Mouse (Mus musculus) limb, embryonic 10.5 days (tissue): ENCODE data around the gene Tnrc18. TPM values are rescaled to one million over a fixed set of nuclear protein-coding genes. Genes with fewer than 3 reads are reported as not detected.

ENCODE experiments used
- DNase-seq: peaks from one replicate; pipeline ENCODE4 v3.0.0-alpha.2; 2017; ENCODE audit warnings: low spot score
- H3K27ac ChIP-seq: fragments of 300-500 bp; sonication (generic); 2 replicates; pipeline ENCODE4 v1.5.1; 2016; ENCODE audit warnings: mild to moderate bottlenecking
- H3K27me3 ChIP-seq: fragments of 300-500 bp; sonication (generic); 2 replicates; pipeline ENCODE4 v1.6.1; 2016; ENCODE audit warnings: low read depth, mild to moderate bottlenecking; ENCODE audit not compliant: poor library complexity, severe bottlenecking
- H3K36me3 ChIP-seq: fragments of 300-500 bp; sonication (generic); 2 replicates; pipeline ENCODE4 v1.6.1; 2016; ENCODE audit warnings: mild to moderate bottlenecking, moderate library complexity
- H3K4me1 ChIP-seq: fragments of 300-500 bp; sonication (generic); 2 replicates; pipeline ENCODE4 v1.6.1; 2016
- H3K4me3 ChIP-seq: fragments of 300-500 bp; sonication (generic); 2 replicates; pipeline ENCODE4 v1.5.1; 2016; ENCODE audit warnings: mild to moderate bottlenecking, moderate library complexity
- H3K9me3 ChIP-seq: fragments of 300-500 bp; sonication (generic); replicated peaks from 2 replicates; pipeline ENCODE4 v1.6.1; 2016; ENCODE audit warnings: mild to moderate bottlenecking
- WGBS: fragments of 180-500 bp; shearing (Covaris S2); methylation state at CpG from one replicate; pipeline ENCODE4 v1.1.7; 2016; 5-methylcytosine and 5-hydroxymethylcytosine counted together
- polyA plus RNA-seq: library from polyadenylated mRNA; unstranded; fragments of >200 nt; fragmentation: Nextera tagmentation; extraction: Ambion mirVana; gene quantifications from 2 replicates; pipeline ENCODE4 v1.2.1, GENCODE M21; 2016

The Tnrc18 gene
- polyA plus RNA-seq, 1 experiment from 2014 or later = 39.0 TPM

DNA sequence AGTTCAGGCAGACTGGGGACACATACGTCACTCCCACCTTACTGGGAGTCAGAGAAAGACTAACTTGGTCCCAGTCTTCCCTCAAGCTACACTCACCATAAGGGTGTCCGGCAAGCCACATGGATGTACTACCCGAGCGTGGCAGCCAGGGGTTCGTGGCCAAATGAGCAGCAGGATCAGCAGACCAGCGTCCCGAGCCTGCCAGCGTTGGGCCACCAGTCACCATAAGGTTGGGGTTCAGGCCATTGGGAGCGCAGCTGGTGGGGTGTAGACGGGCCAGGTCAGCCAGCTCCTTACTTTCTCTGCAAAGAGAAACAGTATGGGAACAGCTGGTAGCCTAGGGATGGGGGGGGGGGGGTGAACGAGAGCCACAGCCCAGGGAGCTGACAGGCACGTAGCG is 41.4 kb downstream of the Tnrc18 start:
- 92% methylated on average over 12 of the region's 13 CpGs for WGBS
- Histone ChIP-seq H3K27ac (no peak overlapping the region), H3K4me1 (0 out of 2 replicates have a peak, but pooled peaks cover 6% of the 10 kb centered on the region), H3K36me3 (peaks cover 98% of the 10 kb centered on the region), H3K4me3 (no peak overlapping the region), H3K27me3 (no peaks in the 10 kb centered on the region), H3K9me3 (no peaks in the 10 kb centered on the region)
- DNase-seq = no peak

DNA sequence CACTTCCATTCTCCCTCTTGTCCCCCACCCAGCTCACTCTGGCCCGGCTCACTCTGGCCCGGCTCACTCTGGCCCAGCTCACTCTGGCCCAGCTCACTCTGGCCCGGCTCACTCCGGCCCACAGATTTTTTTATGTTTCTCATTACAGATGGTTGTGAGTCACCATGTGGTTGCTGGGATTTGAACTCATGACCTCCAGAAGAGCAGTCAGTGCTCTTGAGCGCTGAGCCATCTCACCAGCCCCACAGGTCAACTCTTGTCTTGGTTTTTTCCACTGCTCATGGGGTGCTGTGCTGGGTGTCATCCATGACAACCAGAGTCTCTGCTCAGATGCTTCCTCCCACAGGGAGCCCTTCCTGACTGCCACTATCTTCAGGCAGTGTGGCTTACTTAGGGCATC is 42.7 kb downstream of the Tnrc18 start:
- WGBS = 91% methylated on average over 5 of the region's 5 CpGs
- no peak for DNase-seq
- Histone ChIP-seq H3K4me3 (no peak overlapping the region), H3K27ac (no peak overlapping the region), H3K9me3 (no peaks in the 10 kb centered on the region), H3K27me3 (no peaks in the 10 kb centered on the region), H3K4me1 (0 out of 2 replicates have a peak, but pooled peaks cover 6% of the 10 kb centered on the region), H3K36me3 (peaks cover 98% of the 10 kb centered on the region)

DNA sequence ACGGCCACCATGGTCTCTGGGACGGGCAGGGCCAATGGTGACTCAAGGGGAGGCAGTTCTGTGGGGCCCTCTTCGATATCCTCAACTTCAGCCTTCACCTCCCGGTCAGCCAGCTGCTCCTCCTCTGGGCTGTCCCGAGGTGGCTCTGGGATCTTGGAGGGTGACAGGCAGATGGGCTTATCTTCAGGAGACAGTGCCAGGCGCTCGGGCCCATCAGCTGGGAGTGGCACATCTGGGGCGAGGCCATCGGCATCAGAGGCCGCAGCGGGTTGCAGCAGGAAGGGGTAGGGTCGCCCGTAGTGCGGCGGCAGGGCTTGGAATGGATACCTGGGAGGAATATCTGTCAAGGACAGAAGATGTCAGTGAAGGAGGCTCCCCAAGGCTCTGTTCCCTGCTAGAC is 45.5 kb downstream of the Tnrc18 start:
- H3K4me1 ChIP-seq = peaks cover 12% of the 10 kb centered on the region
- WGBS = 96% methylated on average over 15 of the region's 15 CpGs
- H3K4me3 ChIP-seq = no peak overlapping the region
- H3K27me3 ChIP-seq = no peaks in the 10 kb centered on the region
- DNase-seq = no peak
- H3K9me3 ChIP-seq = no peaks in the 10 kb centered on the region
- H3K36me3 ChIP-seq = peaks cover 98% of the 10 kb centered on the region
- no peak overlapping the region for H3K27ac ChIP-seq

DNA sequence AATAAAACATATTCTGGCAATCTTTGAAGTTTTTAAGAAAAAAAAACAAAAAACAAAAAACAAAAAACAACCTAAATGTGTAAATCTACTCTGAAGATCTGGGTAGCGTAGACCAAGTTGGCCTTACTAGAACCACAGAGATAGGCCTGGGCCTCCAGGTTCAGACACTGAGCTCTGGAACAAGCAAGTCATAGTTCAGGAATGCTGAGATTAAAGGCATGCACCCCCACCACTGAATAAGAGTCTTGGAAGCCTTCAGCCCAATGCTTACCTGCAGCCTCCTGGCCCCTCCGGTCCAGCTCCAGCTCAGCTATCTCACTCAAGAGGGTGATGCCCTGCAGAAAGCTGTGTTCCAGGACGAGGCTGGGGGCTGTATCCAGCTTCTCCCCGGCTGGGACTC is 46.4 kb downstream of the Tnrc18 start:
- no peak overlapping the region for H3K4me3 ChIP-seq

DNA sequence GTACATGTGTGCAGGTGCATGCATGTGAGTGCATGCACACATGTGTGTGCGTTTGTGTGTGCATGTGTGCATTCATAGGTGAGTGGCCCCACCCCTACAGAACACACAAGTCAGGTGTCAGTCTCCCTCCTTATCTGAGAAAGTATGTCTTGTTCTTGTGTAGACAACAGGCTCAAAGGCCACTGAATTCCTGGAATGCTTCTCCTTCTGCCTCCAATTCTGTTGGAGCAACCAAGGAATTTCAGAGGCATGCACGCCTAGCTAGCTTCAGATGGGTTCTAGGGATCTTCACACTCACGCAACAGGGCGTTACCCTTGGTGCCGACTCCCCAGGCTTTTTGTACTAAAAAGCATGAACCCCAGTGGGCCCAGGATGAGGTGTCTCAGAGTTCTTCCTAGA is 47.8 kb downstream of the Tnrc18 start:
- Histone ChIP-seq H3K4me1 (peaks cover 13% of the 10 kb centered on the region), H3K4me3 (no peak overlapping the region), H3K27ac (no peak overlapping the region)

More for the DNA sequence above, 46.4 kb downstream of the Tnrc18 start:
- Histone ChIP-seq H3K9me3 (no peaks in the 10 kb centered on the region), H3K27ac (no peak overlapping the region), H3K27me3 (no peaks in the 10 kb centered on the region), H3K4me1 (peaks cover 12% of the 10 kb centered on the region), H3K36me3 (peaks cover 98% of the 10 kb centered on the region)
- DNase-seq = no peak
- WGBS = 92% methylated on average over 4 of the region's 4 CpGs

DNA sequence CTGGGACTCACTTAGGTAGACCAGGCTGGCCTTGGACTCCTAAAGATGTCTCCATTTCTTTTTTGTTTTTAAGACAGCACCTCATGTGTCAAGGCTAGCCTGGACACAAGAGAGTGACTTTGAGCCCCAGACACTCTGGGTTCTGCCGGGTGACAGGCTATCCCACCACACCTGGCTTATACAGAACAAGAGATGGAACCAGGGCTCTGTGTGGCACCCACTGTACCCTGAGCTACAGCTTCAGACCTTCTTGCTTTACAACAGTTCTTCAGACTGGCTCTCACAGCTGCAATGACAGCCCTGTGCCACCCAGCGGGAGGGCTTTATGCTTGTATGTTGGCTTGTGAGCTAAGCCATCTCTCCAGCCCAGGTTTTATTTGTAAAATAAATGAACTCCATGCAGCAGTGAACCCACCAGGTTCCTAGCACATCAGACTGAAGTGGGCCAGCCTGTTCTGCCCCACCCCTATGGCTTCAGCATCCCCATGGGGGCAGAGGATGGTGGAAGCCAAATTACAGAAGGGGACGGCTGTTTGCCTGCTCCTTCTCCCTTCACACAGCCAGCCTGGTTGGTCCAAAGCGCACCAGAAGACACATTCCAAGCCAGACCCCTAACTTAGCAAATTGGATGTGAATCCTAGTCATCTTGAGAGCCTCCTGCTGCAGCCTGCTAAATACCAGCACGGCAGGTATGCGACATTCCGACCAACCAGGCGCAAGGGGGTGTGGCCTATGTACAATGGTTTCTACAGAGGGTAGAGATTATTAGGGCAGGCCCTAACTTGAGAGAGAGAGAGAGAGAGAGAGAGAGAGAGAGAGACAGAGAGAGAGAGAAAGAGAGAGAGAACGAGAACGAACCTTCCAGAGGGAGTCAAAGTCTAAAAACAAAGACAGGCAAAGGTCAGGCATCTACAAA is 48.9 kb downstream of the Tnrc18 start:
- Histone ChIP-seq H3K27me3 (no peaks in the 10 kb centered on the region), H3K36me3 (peaks cover 98% of the 10 kb centered on the region), H3K4me1 (peaks cover 15% of the 10 kb centered on the region), H3K9me3 (no peaks in the 10 kb centered on the region), H3K27ac (no peak overlapping the region), H3K4me3 (0 out of 2 replicates have a peak overlapping the region, but pooled peaks have one; percentile 1)
- 54% methylated on average over 10 of the region's 10 CpGs for WGBS
- no peak for DNase-seq

More for the DNA sequence above, 47.8 kb downstream of the Tnrc18 start:
- H3K27me3 ChIP-seq = no peaks in the 10 kb centered on the region
- peaks cover 98% of the 10 kb centered on the region for H3K36me3 ChIP-seq
- no peaks in the 10 kb centered on the region for H3K9me3 ChIP-seq
- WGBS = 84% methylated on average over 5 of the region's 5 CpGs
- no peak for DNase-seq

DNA sequence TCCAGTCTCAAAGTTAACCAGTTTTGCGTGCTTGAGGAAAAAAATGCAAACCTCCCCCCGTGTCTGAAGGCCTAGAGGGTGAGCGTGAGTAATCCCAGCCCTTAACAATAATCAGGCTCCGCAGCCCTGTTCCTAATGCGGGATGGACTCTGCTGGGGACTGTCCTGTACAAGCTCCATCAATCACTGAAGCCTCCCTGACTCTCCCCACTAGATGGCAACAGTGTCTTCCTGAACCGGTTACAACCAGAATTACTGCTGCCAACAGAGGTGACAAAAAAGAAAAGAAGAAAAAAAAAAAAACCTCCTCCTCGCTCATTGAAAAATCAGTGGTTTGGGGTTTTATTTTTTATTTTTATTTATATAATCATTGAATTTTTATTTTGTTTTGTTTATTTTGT is 49.5 kb downstream of the Tnrc18 start:
- DNase-seq = no peak
- Histone ChIP-seq H3K4me3 (no peak overlapping the region), H3K36me3 (peaks cover 98% of the 10 kb centered on the region), H3K4me1 (peaks cover 15% of the 10 kb centered on the region), H3K27me3 (no peaks in the 10 kb centered on the region), H3K9me3 (no peaks in the 10 kb centered on the region), H3K27ac (no peak overlapping the region)
- WGBS = 24% methylated on average over 7 of the region's 7 CpGs

DNA sequence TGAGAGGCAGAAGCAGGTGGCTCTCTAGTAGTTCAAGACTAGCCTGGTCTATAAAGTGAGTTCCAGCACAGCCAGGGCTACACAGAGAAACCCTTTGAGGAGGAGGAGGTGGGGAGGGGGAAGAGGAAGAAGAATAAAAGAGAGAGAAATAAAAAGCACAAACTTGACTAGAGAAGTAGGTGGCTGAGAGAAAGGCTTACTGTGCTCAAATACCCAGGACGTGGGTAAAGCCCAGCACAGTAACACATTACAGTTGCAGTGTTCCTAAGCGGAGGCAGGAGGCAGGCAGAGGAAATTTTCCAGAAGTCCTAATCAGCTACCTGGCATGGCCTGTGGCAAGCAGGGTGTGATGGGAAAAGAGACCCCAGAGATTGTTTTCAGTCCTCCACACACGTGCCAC is 50.8 kb downstream of the Tnrc18 start:
- Histone ChIP-seq H3K4me3 (no peak overlapping the region), H3K9me3 (no peaks in the 10 kb centered on the region), H3K4me1 (peaks cover 15% of the 10 kb centered on the region), H3K27me3 (no peaks in the 10 kb centered on the region), H3K27ac (no peak overlapping the region), H3K36me3 (peaks cover 98% of the 10 kb centered on the region)
- no peak for DNase-seq
- 96% methylated on average over 3 of the region's 3 CpGs for WGBS

DNA sequence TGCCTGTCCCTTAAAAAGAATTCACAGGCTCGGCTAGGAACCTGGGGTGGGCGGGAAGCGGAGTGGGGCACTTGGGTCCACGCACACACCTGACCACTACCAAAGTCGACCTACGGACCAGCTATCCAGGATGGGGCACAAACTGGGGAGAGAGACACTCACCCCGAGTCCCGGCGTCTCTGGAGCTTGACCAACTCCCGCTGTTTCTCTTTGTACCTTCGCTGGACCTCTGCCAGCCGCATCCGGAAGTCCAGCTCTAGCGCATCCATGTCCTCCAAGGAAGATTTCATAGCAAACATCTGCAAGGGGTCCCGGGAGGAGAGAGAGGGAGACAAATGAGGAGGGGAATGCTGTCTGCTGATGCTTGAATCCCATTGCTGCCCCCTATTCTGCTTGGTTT is 52.6 kb downstream of the Tnrc18 start:
- H3K36me3 ChIP-seq = peaks cover 98% of the 10 kb centered on the region
- H3K27ac ChIP-seq = no peak overlapping the region
- H3K27me3 ChIP-seq = no peaks in the 10 kb centered on the region
- H3K4me3 ChIP-seq = no peak overlapping the region
- no peak for DNase-seq
- peaks cover 15% of the 10 kb centered on the region for H3K4me1 ChIP-seq
- no peaks in the 10 kb centered on the region for H3K9me3 ChIP-seq
- WGBS = 89% methylated on average over 15 of the region's 15 CpGs

DNA sequence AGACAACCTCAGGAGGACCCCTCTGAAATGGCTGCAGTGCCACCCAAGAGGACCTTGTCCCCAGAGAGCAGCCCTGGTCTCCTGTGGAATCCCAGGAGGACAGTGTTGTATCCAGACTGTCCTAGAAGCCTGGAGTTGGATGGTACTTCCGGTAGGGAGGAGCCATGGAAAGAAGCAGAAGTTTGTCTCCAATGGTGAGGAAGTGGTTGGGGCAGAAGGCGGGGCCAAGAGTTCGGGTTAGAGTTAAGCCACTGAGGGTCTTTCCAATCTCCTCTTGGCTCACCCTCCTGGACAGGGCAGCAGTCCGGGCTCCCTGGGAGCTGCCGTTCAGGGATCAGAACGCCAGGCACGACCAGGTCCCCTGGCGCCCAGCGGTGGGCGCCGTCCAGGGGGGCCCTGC is 53.2 kb downstream of the Tnrc18 start:
- Histone ChIP-seq H3K27me3 (no peaks in the 10 kb centered on the region), H3K36me3 (peaks cover 98% of the 10 kb centered on the region), H3K27ac (no peak overlapping the region), H3K4me3 (no peak overlapping the region), H3K4me1 (peaks cover 13% of the 10 kb centered on the region), H3K9me3 (no peaks in the 10 kb centered on the region)
- DNase-seq = no peak
- 61% methylated on average over 11 of the region's 11 CpGs for WGBS

DNA sequence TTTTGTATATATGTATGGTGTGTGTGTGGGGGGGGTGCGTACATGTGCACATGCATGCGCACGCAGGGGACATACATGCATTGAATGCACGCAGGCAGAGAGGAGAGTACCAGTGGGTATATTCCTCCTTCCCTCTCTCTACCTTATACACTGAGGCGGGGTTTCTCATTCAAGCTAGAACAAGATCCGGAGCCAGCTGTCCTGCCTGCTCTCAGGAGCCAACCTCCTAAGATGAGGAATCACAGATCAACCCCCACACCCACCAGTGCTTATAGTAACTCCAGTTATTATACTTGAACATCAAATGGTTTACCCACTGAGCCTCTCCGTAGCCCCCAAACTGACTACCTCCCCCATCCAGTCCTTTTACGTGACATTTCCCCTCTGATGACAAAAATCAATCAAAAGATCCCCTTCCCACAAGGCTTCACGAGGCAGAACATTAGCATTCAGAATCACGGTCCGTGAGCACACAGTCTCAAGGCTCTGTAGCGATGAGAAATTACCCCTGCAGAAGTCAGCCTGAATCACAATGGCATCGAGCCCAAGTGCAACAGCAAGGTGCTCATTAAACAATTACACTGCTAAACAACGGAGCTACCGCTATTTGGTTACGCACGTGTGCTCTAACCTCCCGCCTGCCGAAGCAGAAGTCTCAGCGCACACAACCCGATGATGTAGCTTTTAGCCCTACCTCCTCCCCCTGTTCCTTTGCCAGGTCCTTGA is 55.2 kb downstream of the Tnrc18 start:
- Histone ChIP-seq H3K27ac (no peak overlapping the region), H3K27me3 (no peaks in the 10 kb centered on the region), H3K4me3 (no peak overlapping the region), H3K36me3 (peaks cover 100% of the 10 kb centered on the region), H3K4me1 (0 out of 2 replicates have a peak, but pooled peaks cover 3% of the 10 kb centered on the region), H3K9me3 (no peaks in the 10 kb centered on the region)
- 91% methylated on average over 21 of the region's 21 CpGs for WGBS
- no peak for DNase-seq

DNA sequence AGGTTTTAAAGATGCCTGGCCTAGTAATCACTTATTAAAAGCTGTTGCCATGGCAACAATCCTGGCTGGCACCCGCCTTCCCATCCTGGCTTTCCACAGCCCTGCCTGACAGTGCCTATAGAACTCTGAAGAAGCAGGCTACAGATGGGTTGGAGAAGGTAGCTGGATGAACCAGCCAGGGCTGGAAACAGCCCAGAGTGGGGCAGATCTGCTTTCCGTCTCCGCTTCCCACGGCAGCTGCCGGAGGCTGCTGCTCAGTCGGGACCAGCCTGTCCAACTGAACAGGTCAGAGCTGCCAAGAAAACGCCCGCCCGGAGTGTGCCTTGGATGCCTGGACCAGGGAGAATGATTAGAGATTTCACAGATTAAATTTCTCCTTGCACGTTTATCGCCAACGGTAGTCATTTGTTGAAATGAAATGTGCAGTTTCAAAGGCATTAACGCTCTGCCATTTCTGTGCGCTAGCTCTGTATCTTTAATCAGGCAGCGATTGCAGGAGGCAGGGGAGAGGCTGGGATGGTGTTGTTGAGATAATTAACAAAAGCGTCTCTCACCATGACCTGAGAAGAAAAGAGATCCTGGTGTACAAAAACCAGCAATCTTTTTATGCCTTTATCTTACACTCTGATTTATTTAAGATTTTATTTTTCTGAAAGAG is 56.0 kb downstream of the Tnrc18 start:
- Histone ChIP-seq H3K4me1 (0 out of 2 replicates have a peak, but pooled peaks cover 3% of the 10 kb centered on the region), H3K4me3 (no peak overlapping the region), H3K9me3 (no peaks in the 10 kb centered on the region), H3K27ac (no peak overlapping the region), H3K36me3 (peaks cover 100% of the 10 kb centered on the region), H3K27me3 (no peaks in the 10 kb centered on the region)
- no peak for DNase-seq
- WGBS = 96% methylated on average over 16 of the region's 16 CpGs
